Mouse (Mus musculus): Measurements from ENCODE around the gene 9130008F23Rik.

DNA sequence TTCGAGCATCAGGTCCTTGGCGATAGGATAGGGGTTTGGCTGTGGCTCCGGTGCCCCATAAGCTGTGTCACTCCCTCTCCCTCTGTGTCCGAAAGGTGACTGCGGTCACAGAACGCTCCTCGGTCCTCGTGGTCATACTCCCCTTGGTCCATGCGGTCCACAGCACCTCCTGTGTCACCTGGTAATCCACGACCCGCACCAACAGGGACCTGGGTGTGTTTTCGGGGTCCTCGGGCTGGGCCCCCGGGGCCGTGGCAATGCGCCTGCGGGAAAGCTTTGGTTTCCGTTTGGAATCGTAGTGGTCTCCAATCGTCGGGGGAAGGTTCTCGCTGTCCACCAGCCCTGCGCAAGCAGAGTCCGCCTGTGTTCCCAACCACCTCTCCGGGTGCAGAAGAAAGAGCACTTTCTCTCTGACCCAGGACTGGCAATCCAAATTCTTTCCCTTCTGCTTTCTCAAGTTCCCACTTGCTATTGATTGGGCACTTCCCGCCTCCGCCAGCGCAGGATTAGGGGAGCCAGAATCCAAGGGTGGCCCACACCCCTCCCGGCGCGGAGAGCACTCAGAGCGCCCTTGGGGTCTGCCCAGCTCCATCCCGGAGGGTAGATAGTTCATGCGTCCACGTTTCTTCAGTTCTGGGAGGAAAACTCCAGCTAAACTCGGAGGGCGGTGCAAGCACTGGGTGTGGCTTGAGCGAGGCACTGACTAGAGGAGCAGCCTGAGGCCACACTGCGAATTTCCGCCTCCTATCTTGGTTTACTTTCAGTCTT lies at the start of gene 9130008F23Rik:
- TF ChIP-seq POLR2A (IDR thresholded peaks at IDR 0.05; ENCODE audit: borderline replicate concordance, low read depth, low read length) (no peak), CTCF (IDR thresholded peaks at IDR 0.05; ENCODE audit: low read depth, low read length) (no peak)
